Mouse (Mus musculus): Measurements from ENCODE around the gene Lrp2bp. TPM values are rescaled to one million over a fixed set of nuclear protein-coding genes. Genes with fewer than 3 reads are reported as not detected.

The Lrp2bp gene
- polyA plus RNA-seq, 1 experiment from 2014 or later = 0.36 TPM

DNA sequence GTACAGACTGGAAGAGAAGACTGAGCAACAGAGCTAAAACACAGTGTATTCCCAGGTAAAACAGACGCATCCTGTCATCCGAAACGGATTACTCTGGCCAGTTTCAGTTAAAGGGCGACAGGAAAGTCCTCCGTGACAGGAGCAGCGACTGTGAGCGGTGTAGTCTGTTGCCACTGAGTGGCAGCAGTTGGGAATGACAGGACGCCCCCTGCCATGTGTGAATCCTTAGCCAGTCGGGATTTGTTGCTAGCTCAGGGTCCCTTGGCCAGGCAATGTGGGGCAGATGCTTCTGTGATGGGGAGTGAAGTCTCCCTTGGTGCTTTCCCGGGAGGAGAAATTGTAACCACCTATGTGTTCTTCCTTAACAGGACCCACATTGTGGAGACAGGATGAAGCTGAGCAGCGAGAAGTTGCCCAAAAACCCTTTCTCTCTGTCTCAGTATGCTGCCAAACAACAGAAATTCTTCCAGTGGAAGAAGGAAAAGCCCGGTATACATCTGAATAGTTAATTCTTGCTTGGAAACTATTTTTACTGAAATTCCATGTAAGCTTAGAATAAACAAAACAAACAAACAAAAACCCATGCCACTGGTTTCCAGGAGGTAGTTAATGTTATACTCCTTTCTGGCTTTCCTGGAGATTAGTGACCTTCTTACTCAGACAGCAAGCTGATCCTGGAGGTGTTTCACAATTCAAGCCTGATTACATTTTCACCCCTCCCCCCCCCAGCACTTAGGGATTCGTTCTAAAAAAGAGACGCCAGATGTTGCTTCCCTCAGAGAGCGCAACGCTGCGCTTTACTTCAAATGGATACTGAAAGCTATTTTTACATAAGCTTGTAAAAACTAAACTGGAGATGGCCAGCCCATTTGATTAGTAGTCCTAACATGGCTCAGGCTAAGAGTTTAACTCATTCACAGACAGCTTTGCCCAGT, 11.9 kb downstream of the Lrp2bp start:
- 19% methylated on average over 17 of the region's 17 CpGs for WGBS
- no peaks in the 10 kb centered on the region for H3K4me1 ChIP-seq (replicated peaks; ENCODE audit: control insufficient read depth, insufficient read depth, low read length)
- no peaks in the 10 kb centered on the region for H3K36me3 ChIP-seq (ENCODE audit: control insufficient read depth, insufficient read depth, low read length)
- no peak overlapping the region for H3K4me2 ChIP-seq (replicated peaks; ENCODE audit: low read depth, low read length)
- H3K9me3 ChIP-seq (ENCODE audit: control insufficient read depth, low read length) = no peaks in the 10 kb centered on the region
- no peak overlapping the region for H3K9ac ChIP-seq (ENCODE audit: low read depth, low read length)
- ATAC-seq (ENCODE audit: low FRiP score) (peak; percentile 47; the same call in 1 of the 2 replicates), DNase-seq (ENCODE audit: low spot score) (peak; percentile 36)
- no peak overlapping the region for H3K4me3 ChIP-seq (ENCODE audit: low read depth, low read length)
- H3K27me3 ChIP-seq (ENCODE audit: control insufficient read depth, insufficient read depth, low read length) = no peaks in the 10 kb centered on the region
- no peak overlapping the region for H3K27ac ChIP-seq (ENCODE audit: low read depth, low read length)

DNA sequence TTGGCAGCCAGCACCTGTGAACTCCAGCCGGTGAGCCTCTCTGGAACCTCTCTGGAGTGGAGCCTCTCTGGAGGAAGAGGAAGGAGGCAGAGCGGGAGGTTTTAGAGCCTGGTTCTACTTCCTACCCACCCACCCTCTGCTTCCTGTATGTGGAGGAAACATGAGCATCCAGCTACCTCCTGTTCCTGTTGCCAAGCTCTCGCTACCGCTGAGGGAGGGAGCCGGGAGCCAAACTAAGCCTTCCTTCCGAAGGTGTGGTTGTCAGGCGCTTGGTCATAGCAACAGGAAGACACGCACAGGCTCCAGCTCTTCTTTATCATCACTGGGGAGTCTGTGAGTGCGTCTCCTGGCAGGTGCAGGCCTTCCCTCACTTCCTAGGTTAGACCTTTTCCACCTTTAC, 23.1 kb downstream of the Lrp2bp start:
- Histone ChIP-seq H3K4me3 (ENCODE audit: low read depth, low read length) (no peak overlapping the region), H3K4me1 (replicated peaks; ENCODE audit: control insufficient read depth, insufficient read depth, low read length) (no peaks in the 10 kb centered on the region), H3K9me3 (ENCODE audit: control insufficient read depth, low read length) (no peaks in the 10 kb centered on the region), H3K27me3 (ENCODE audit: control insufficient read depth, insufficient read depth, low read length) (no peaks in the 10 kb centered on the region), H3K4me2 (replicated peaks; ENCODE audit: low read depth, low read length) (no peak overlapping the region), H3K36me3 (ENCODE audit: control insufficient read depth, insufficient read depth, low read length) (no peaks in the 10 kb centered on the region), H3K27ac (ENCODE audit: low read depth, low read length) (no peak overlapping the region), H3K9ac (ENCODE audit: low read depth, low read length) (no peak overlapping the region)
- WGBS = 91% methylated on average over 9 of the region's 9 CpGs
- DNase-seq (ENCODE audit: low spot score) = no peak
- no peak for ATAC-seq (ENCODE audit: low FRiP score)

DNA sequence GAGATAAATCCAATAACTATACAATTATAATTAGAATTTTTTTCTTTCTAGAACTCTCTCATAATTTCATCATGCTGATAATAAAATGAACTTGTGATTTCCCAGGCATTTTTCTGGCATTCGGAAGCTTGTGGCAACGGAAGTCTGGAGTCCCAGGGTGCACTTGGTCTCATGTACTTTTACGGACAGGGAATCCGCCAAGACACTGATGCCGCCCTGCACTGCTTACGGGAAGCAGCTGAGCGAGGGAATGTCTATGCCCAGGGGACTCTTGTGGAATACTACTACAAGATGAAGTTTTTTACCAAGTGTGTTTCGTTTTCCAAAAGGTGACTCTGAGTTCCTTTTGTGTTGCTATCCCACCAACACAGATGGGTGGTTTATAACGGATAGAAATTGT, 23.7 kb downstream of the Lrp2bp start:
- Histone ChIP-seq H3K27ac (ENCODE audit: low read depth, low read length) (no peak overlapping the region), H3K27me3 (ENCODE audit: control insufficient read depth, insufficient read depth, low read length) (no peaks in the 10 kb centered on the region), H3K4me1 (replicated peaks; ENCODE audit: control insufficient read depth, insufficient read depth, low read length) (no peaks in the 10 kb centered on the region), H3K9ac (ENCODE audit: low read depth, low read length) (no peak overlapping the region), H3K9me3 (ENCODE audit: control insufficient read depth, low read length) (no peaks in the 10 kb centered on the region), H3K36me3 (ENCODE audit: control insufficient read depth, insufficient read depth, low read length) (no peaks in the 10 kb centered on the region), H3K4me2 (replicated peaks; ENCODE audit: low read depth, low read length) (no peak overlapping the region), H3K4me3 (ENCODE audit: low read depth, low read length) (no peak overlapping the region)
- WGBS = 94% methylated on average over 9 of the region's 9 CpGs
- ATAC-seq (ENCODE audit: low FRiP score) (no peak), DNase-seq (ENCODE audit: low spot score) (no peak)

DNA sequence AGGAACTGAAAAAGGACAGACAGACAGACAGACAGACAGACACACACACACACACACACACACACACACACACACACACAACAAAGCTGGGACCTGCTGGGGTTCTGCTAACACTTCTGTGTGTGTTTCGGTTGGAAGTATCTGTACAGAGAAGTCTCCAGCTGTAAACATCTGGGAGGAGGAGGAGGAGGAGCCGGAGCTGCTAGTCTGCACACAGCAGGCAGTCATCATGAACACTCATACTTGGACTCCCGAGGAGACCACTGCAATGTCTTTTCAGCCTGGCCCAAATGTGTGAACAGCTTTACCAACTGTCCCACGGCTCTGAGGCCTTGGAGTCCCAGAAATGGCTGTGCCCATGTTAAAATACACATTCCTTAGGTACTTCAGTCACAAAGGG, 25.3 kb downstream of the Lrp2bp start:
- Histone ChIP-seq H3K27me3 (ENCODE audit: control insufficient read depth, insufficient read depth, low read length) (no peaks in the 10 kb centered on the region), H3K36me3 (ENCODE audit: control insufficient read depth, insufficient read depth, low read length) (no peaks in the 10 kb centered on the region), H3K27ac (ENCODE audit: low read depth, low read length) (no peak overlapping the region), H3K4me3 (ENCODE audit: low read depth, low read length) (no peak overlapping the region), H3K9me3 (ENCODE audit: control insufficient read depth, low read length) (no peaks in the 10 kb centered on the region), H3K4me2 (replicated peaks; ENCODE audit: low read depth, low read length) (no peak overlapping the region), H3K9ac (ENCODE audit: low read depth, low read length) (no peak overlapping the region), H3K4me1 (replicated peaks; ENCODE audit: control insufficient read depth, insufficient read depth, low read length) (no peaks in the 10 kb centered on the region)
- WGBS = 56% methylated on average over 4 of the region's 4 CpGs
- DNase-seq (ENCODE audit: low spot score) (no peak), ATAC-seq (ENCODE audit: low FRiP score) (no peak)

DNA sequence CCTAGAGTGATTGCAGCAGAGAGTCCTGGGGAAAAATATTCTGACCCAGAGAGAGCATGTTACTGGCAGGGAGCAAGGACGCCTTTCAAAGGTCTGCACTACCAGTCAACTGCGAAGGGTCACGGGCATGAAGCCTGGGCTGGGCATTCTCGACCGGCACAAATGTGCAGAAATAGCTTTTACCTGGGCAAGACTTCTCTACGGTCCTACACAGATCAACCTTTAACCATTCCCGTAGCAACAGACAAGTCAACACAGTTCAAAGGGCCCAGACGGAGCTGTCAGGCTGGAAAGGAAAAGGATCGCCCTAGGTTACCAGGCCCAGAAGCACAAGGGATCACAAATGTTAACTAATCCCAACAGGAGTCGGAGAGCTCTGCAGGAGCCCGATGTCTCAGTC, 37.1 kb downstream of the Lrp2bp start:
- Histone ChIP-seq H3K4me2 (replicated peaks; ENCODE audit: low read depth, low read length) (no peak overlapping the region), H3K4me3 (ENCODE audit: low read depth, low read length) (no peak overlapping the region), H3K4me1 (replicated peaks; ENCODE audit: control insufficient read depth, insufficient read depth, low read length) (no peaks in the 10 kb centered on the region), H3K27me3 (ENCODE audit: control insufficient read depth, insufficient read depth, low read length) (no peaks in the 10 kb centered on the region), H3K27ac (ENCODE audit: low read depth, low read length) (no peak overlapping the region), H3K9me3 (ENCODE audit: control insufficient read depth, low read length) (no peaks in the 10 kb centered on the region), H3K36me3 (ENCODE audit: control insufficient read depth, insufficient read depth, low read length) (no peaks in the 10 kb centered on the region), H3K9ac (ENCODE audit: low read depth, low read length) (no peak overlapping the region)
- ATAC-seq (ENCODE audit: low FRiP score) (no peak), DNase-seq (ENCODE audit: low spot score) (no peak)
- WGBS = 73% methylated on average over 11 of the region's 11 CpGs

DNA sequence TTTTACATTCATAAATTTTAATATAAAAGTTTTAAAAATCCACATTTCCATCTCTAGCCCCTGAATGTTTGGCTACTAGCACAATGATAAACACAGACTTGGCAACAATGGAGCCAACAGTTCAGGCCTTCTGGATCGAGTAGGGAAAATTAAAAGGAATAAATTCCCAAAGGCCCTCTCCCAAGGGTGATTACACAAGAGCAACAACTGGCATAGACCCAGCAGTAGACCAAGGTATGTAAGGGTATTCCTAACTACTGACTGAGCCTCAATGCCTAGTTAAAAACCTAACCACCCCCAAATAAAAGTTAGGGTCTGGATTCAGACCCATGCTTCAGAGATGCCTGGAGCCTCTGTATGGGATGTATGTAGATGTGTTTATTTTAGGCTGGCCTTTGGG, 40.6 kb downstream of the Lrp2bp start:
- DNase-seq (ENCODE audit: low spot score) = no peak
- H3K36me3 ChIP-seq (ENCODE audit: control insufficient read depth, insufficient read depth, low read length) = no peaks in the 10 kb centered on the region
- no peaks in the 10 kb centered on the region for H3K4me1 ChIP-seq (replicated peaks; ENCODE audit: control insufficient read depth, insufficient read depth, low read length)
- ATAC-seq (ENCODE audit: low FRiP score) = no peak
- no peaks in the 10 kb centered on the region for H3K27me3 ChIP-seq (ENCODE audit: control insufficient read depth, insufficient read depth, low read length)
- no peak overlapping the region for H3K9ac ChIP-seq (ENCODE audit: low read depth, low read length)
- WGBS = 79% methylated on average over 1 of the region's 1 CpGs
- H3K4me2 ChIP-seq (replicated peaks; ENCODE audit: low read depth, low read length) = no peak overlapping the region
- H3K9me3 ChIP-seq (ENCODE audit: control insufficient read depth, low read length) = no peaks in the 10 kb centered on the region
- no peak overlapping the region for H3K27ac ChIP-seq (ENCODE audit: low read depth, low read length)
- no peak overlapping the region for H3K4me3 ChIP-seq (ENCODE audit: low read depth, low read length)

DNA sequence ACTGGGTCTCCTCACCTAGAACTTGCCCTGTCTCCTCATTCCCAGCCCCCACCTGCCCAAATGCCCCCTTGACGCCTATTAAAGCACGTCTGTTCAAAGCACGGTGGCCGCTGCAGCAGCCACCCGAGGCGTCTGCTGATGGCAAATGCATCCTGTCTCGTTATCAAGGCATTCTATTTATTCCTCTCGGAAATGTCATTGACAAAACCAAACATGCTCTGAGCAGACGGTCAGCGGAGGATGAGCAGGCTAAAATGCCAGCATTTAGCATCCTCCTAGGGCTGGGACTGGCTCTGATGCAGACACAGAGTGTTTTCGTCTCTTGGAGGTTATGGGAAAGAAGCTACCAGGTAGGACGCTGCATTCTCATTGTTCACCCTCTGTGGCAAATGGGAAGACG, 41.2 kb downstream of the Lrp2bp start:
- 83% methylated on average over 13 of the region's 13 CpGs for WGBS
- no peaks in the 10 kb centered on the region for H3K36me3 ChIP-seq (ENCODE audit: control insufficient read depth, insufficient read depth, low read length)
- DNase-seq (ENCODE audit: low spot score) = no peak
- no peak overlapping the region for H3K9ac ChIP-seq (ENCODE audit: low read depth, low read length)
- ATAC-seq (ENCODE audit: low FRiP score) = no peak
- no peaks in the 10 kb centered on the region for H3K9me3 ChIP-seq (ENCODE audit: control insufficient read depth, low read length)
- H3K4me3 ChIP-seq (ENCODE audit: low read depth, low read length) = no peak overlapping the region
- H3K27me3 ChIP-seq (ENCODE audit: control insufficient read depth, insufficient read depth, low read length) = no peaks in the 10 kb centered on the region
- no peak overlapping the region for H3K4me2 ChIP-seq (replicated peaks; ENCODE audit: low read depth, low read length)
- H3K4me1 ChIP-seq (replicated peaks; ENCODE audit: control insufficient read depth, insufficient read depth, low read length) = no peaks in the 10 kb centered on the region
- H3K27ac ChIP-seq (ENCODE audit: low read depth, low read length) = no peak overlapping the region

DNA sequence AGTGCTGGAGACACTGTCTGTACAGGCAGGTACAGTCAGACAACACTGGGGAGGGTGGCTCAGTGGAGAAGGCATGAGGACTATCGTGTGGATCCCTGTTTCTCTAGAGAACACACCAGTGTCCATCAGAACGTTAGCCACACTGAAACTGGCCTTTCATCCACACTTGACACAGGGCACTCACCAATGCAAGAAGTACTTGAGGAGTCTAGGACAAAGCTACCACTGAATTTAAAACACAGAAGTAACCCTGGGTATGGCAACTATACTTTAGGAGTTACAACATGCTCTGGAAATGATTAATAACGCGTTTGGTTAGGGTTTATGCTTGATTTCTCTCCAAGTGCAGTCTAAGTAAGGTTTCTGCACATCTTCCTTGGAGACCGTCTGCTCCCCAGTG, 73.7 kb downstream of the Lrp2bp start:
- DNase-seq (ENCODE audit: low spot score) (no peak), ATAC-seq (ENCODE audit: low FRiP score) (no peak)
- H3K9me3 ChIP-seq (ENCODE audit: control insufficient read depth, low read length) = no peaks in the 10 kb centered on the region
- no peak overlapping the region for H3K27ac ChIP-seq (ENCODE audit: low read depth, low read length)
- H3K4me1 ChIP-seq (replicated peaks; ENCODE audit: control insufficient read depth, insufficient read depth, low read length) = no peaks in the 10 kb centered on the region
- H3K4me3 ChIP-seq (ENCODE audit: low read depth, low read length) = no peak overlapping the region
- no peaks in the 10 kb centered on the region for H3K36me3 ChIP-seq (ENCODE audit: control insufficient read depth, insufficient read depth, low read length)
- whole genome bisulfite sequencing = 90% methylated on average over 5 of the region's 5 CpGs
- no peak overlapping the region for H3K9ac ChIP-seq (ENCODE audit: low read depth, low read length)
- H3K4me2 ChIP-seq (replicated peaks; ENCODE audit: low read depth, low read length) = no peak overlapping the region
- H3K27me3 ChIP-seq (ENCODE audit: control insufficient read depth, insufficient read depth, low read length) = no peaks in the 10 kb centered on the region

DNA sequence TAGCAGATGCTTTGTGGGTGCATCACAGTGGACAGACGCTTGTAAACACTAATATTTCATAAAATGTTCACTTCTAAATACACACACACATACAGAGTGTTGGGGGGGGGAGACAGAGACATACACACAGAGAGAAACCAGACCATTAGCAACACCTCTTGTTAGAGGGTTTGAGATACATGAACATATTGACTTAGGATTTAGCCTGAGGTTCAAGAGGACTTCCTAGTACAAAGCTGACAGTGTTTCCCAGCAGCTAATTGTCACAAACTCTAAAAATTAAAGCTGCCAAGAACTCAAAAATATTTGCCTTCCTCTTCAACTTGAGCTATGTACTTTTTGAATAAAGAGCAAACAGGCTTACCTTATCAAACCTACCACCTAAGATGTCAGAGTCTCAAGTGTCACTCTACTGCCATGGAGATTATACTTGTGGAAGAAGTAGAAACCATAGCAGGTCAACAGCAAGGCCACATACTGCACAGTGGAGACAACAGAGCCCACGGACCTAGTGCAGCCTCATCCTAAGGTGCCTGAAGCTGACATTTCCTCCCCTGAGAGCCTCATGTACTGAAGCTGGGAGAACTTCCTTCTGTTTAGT, 74.5 kb downstream of the Lrp2bp start:
- Histone ChIP-seq H3K4me3 (ENCODE audit: low read depth, low read length) (no peak overlapping the region), H3K4me1 (replicated peaks; ENCODE audit: control insufficient read depth, insufficient read depth, low read length) (no peaks in the 10 kb centered on the region), H3K27ac (ENCODE audit: low read depth, low read length) (no peak overlapping the region), H3K27me3 (ENCODE audit: control insufficient read depth, insufficient read depth, low read length) (no peaks in the 10 kb centered on the region), H3K9me3 (ENCODE audit: control insufficient read depth, low read length) (no peaks in the 10 kb centered on the region), H3K4me2 (replicated peaks; ENCODE audit: low read depth, low read length) (no peak overlapping the region), H3K9ac (ENCODE audit: low read depth, low read length) (no peak overlapping the region), H3K36me3 (ENCODE audit: control insufficient read depth, insufficient read depth, low read length) (no peaks in the 10 kb centered on the region)
- no peak for ATAC-seq (ENCODE audit: low FRiP score)
- DNase-seq (ENCODE audit: low spot score) = no peak
- WGBS = 92% methylated on average over 2 of the region's 2 CpGs
